Mouse (Mus musculus): ENCODE data around the gene Nat8f4.
"Not testable (repeated sequence)": the region's sequence is repeated elsewhere in the genome, so short reads cannot be mapped to it uniquely, and the experiment has no call there.

Gene Nat8f4

GRCm38 (mm10) chr6:85884311-85884710, 20.4 kb downstream of the Nat8f4 start:
- TF ChIP-seq CTCF (conservative IDR thresholded peaks at IDR 0.05; ENCODE audit: low read length) (no peak), NANOG (IDR thresholded peaks at IDR 0.05; ENCODE audit: borderline replicate concordance, low read length) (no peak), POU5F1 (IDR thresholded peaks at IDR 0.05; ENCODE audit: borderline replicate concordance, low read length) (no peak)
- H3K9me3 ChIP-seq (ENCODE audit: low read length): peaks cover 73% of the 10 kb centered on the region
- peaks cover 7% of the 10 kb centered on the region; the same call in 1 of the 2 replicates for H3K36me3 ChIP-seq (ENCODE audit: insufficient read depth, low read length)
- H3K27me3 ChIP-seq (ENCODE audit: insufficient read depth, low read length): no peaks in the 10 kb centered on the region
- H3K4me1 ChIP-seq (replicated peaks; ENCODE audit: low read depth, low read length): peaks cover 7% of the 10 kb centered on the region; the same call in 1 of the 2 replicates
- H3K4me3 ChIP-seq (replicated peaks; ENCODE audit: low read length): no peak overlapping the region

- not testable (repeated sequence) for H3K27me3 ChIP-seq (ENCODE audit: insufficient read depth, low read length); H3K36me3 ChIP-seq (ENCODE audit: insufficient read depth, low read length); H3K4me1 ChIP-seq (replicated peaks; ENCODE audit: low read depth, low read length); H3K4me3 ChIP-seq (replicated peaks; ENCODE audit: low read length)
- peaks cover 74% of the 10 kb centered on the region for H3K9me3 ChIP-seq (ENCODE audit: low read length)
Measured at GRCm38 (mm10) chr6:85883246-85883645, 21.4 kb downstream of the Nat8f4 start.

- H3K9me3 ChIP-seq (ENCODE audit: low read length): peaks cover 32% of the 10 kb centered on the region
- H3K27me3 ChIP-seq (ENCODE audit: insufficient read depth, low read length); H3K4me3 ChIP-seq (replicated peaks; ENCODE audit: low read length); H3K36me3 ChIP-seq (ENCODE audit: insufficient read depth, low read length); H3K4me1 ChIP-seq (replicated peaks; ENCODE audit: low read depth, low read length): not testable (repeated sequence)
Measured at GRCm38 (mm10) chr6:85869006-85869405, 35.7 kb downstream of the Nat8f4 start, which contains the start of gene Nat8f2. Nat8f2 (minus strand) TSS chr6:85869158.

DNA sequence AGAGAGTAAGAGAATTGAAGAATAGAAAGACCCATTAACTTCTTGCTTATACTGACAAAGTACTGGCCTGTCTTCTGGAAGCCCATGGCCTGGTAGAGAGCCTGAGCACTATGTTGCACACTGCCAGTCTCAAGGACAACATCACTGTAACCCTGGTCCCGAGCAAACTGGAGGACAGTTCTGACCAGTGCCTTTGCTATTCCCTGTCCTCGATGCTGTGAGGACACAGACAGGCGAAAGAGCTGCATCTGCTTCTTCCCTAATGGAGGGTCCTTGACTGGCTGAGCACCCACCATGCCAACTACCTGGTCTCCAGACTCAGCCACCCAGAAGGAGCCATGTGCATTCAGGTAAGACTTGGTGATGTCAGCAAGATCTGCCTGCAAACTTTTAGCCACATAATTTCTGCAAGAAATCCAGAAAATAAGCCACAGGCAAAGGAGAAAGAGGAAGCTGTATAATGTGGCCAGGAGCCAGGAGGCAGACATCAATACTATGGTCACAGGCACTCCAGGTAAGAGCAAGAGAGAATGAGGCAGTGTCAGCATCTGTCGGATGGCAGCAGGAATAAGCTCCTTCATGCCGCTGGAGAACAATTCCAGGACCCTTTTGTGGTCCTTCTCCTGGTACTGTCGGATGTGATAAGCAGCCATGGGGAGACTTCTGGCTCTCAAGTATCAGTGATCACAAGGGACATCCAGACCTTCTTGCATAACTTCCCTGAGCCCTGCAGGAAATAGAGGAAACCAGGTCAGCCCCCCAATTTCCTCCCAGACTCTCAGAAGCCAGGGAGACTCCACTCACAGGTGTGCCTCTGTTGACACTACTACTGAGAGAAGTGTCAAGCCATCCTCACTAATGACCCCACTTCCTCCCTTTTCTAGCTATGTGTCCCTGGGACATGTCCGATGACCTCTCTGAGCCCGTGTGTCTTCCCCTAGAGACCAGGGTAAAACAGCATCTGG, 36.7 kb downstream of the Nat8f4 start:
- Histone ChIP-seq H3K4me1 (replicated peaks; ENCODE audit: low read depth, low read length) (peaks cover 8% of the 10 kb centered on the region; the same call in 1 of the 2 replicates), H3K36me3 (ENCODE audit: insufficient read depth, low read length) (no peaks in the 10 kb centered on the region)
- TF ChIP-seq CTCF (conservative IDR thresholded peaks at IDR 0.05; ENCODE audit: low read length): no peak
- TF ChIP-seq NANOG (IDR thresholded peaks at IDR 0.05; ENCODE audit: borderline replicate concordance, low read length): no peak
- TF ChIP-seq POU5F1 (IDR thresholded peaks at IDR 0.05; ENCODE audit: borderline replicate concordance, low read length): no peak

DNA sequence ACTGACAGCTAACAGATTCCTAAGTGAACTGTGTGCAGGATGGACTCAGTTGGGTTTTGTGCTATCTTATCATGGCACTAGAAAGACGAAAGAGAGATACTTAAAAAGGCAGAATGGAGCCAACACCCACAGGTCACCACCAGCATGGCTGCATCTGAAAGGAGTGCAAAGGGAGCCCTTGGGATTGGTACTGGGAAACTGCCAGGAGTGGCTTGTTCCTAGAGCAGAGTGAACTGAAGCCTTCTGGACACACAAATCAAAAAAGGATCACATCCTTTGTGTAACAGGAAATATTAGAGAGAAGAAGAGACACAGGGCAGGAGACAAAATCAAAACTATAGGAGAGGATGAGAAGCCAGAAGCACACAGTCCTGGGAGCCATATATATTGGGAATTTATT, 37.7 kb downstream of the Nat8f4 start:
- peaks cover 32% of the 10 kb centered on the region for H3K9me3 ChIP-seq (ENCODE audit: low read length)
- H3K4me1 ChIP-seq (replicated peaks; ENCODE audit: low read depth, low read length); H3K27me3 ChIP-seq (ENCODE audit: insufficient read depth, low read length); H3K36me3 ChIP-seq (ENCODE audit: insufficient read depth, low read length); H3K4me3 ChIP-seq (replicated peaks; ENCODE audit: low read length): not testable (repeated sequence)

More for the DNA sequence above, 36.7 kb downstream of the Nat8f4 start:
- Histone ChIP-seq H3K27me3 (ENCODE audit: insufficient read depth, low read length) (no peaks in the 10 kb centered on the region), H3K4me3 (replicated peaks; ENCODE audit: low read length) (no peak overlapping the region), H3K9me3 (ENCODE audit: low read length) (peaks cover 32% of the 10 kb centered on the region)

GRCm38 (mm10) chr6:85866166-85866565, 38.5 kb downstream of the Nat8f4 start:
- not testable (repeated sequence) for H3K4me3 ChIP-seq (replicated peaks; ENCODE audit: low read length); H3K27me3 ChIP-seq (ENCODE audit: insufficient read depth, low read length); H3K4me1 ChIP-seq (replicated peaks; ENCODE audit: low read depth, low read length); H3K36me3 ChIP-seq (ENCODE audit: insufficient read depth, low read length)
- peaks cover 32% of the 10 kb centered on the region for H3K9me3 ChIP-seq (ENCODE audit: low read length)

DNA sequence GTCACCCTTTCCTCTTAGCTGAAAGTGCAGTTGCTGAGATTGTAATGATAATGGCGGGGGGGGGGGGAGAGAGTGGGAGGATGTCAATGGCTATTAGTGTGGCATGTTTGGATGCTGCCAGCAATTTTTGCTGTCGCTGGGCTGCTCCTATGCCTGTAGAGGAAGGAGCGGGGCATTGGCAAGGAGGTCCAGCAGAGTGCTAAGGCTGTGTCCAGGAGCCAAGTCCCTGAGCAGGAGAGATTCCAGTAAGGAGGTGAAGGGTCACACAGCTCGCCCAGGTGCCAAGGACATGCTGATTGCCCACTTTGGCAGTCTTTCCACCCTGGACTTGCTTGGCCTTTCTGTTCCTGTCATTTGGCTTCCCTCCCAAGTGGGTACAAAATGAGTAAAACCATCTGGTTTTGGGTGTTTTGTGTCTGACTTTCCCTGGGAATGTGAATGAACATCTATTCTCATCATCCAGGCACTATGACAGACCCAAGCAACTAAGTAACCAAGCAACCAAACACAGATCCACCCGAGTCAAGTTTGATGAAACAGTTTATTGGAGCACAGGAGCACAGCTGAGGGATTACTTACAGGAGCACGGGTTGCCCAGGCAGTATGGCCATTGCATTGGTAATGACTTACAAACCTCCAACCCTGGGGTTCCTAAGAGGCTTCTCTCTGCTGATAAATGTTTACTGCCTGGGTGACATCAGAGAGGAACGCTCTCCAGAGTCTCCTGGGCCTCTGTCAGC, 39.6 kb downstream of the Nat8f4 start:
- not testable (repeated sequence) for H3K36me3 ChIP-seq (ENCODE audit: insufficient read depth, low read length); H3K4me3 ChIP-seq (replicated peaks; ENCODE audit: low read length); H3K4me1 ChIP-seq (replicated peaks; ENCODE audit: low read depth, low read length); H3K27me3 ChIP-seq (ENCODE audit: insufficient read depth, low read length)
- peaks cover 25% of the 10 kb centered on the region for H3K9me3 ChIP-seq (ENCODE audit: low read length)

- Histone ChIP-seq H3K4me3 (replicated peaks; ENCODE audit: low read length) (no peak overlapping the region), H3K36me3 (ENCODE audit: insufficient read depth, low read length) (no peaks in the 10 kb centered on the region), H3K4me1 (replicated peaks; ENCODE audit: low read depth, low read length) (peaks cover 8% of the 10 kb centered on the region; the same call in 1 of the 2 replicates), H3K27me3 (ENCODE audit: insufficient read depth, low read length) (0 out of 2 replicates have a peak, but pooled peaks cover 6% of the 10 kb centered on the region), H3K9me3 (ENCODE audit: low read length) (peaks cover 13% of the 10 kb centered on the region)
- no peak for TF ChIP-seq CTCF (conservative IDR thresholded peaks at IDR 0.05; ENCODE audit: low read length)
- no peak for TF ChIP-seq NANOG (IDR thresholded peaks at IDR 0.05; ENCODE audit: borderline replicate concordance, low read length)
- TF ChIP-seq POU5F1 (IDR thresholded peaks at IDR 0.05; ENCODE audit: borderline replicate concordance, low read length): no peak
Measured at GRCm38 (mm10) chr6:85863840-85864239, 40.8 kb downstream of the Nat8f4 start.

- TF ChIP-seq POU5F1 (IDR thresholded peaks at IDR 0.05; ENCODE audit: borderline replicate concordance, low read length) (no peak), NANOG (IDR thresholded peaks at IDR 0.05; ENCODE audit: borderline replicate concordance, low read length) (no peak), CTCF (conservative IDR thresholded peaks at IDR 0.05; ENCODE audit: low read length) (no peak)
- 0 out of 2 replicates have a peak, but pooled peaks cover 6% of the 10 kb centered on the region for H3K27me3 ChIP-seq (ENCODE audit: insufficient read depth, low read length)
- H3K9me3 ChIP-seq (ENCODE audit: low read length): peaks cover 5% of the 10 kb centered on the region
- no peaks in the 10 kb centered on the region for H3K36me3 ChIP-seq (ENCODE audit: insufficient read depth, low read length)
- no peak overlapping the region for H3K4me3 ChIP-seq (replicated peaks; ENCODE audit: low read length)
- peaks cover 8% of the 10 kb centered on the region; the same call in 1 of the 2 replicates for H3K4me1 ChIP-seq (replicated peaks; ENCODE audit: low read depth, low read length)
Measured at GRCm38 (mm10) chr6:85863136-85863535, 41.5 kb downstream of the Nat8f4 start.

Measured in E14TG2a.4 (cell line).